Mouse (Mus musculus) intestine, embryonic 16.5 days (tissue): ENCODE data around the gene Gpr137b. TPM values are rescaled to one million over a fixed set of nuclear protein-coding genes. Genes with fewer than 3 reads are reported as not detected.
"Not testable (repeated sequence)": the region's sequence is repeated elsewhere in the genome, so short reads cannot be mapped to it uniquely, and the experiment has no call there.

Experiments used
- ATAC-seq: fragments of 200-750 bp; cut with Nextera tagmentation; 2 replicates; pipeline ENCODE4 v1.8.0; 2017; ENCODE audit warnings: moderate TSS enrichment, moderate library complexity
- H3K27ac ChIP-seq: fragments of 300-500 bp; sonication (generic); 2 replicates; pipeline ENCODE4 v1.5.1; 2014; ENCODE audit warnings: mild to moderate bottlenecking, low read length
- H3K27me3 ChIP-seq: fragments of 300-500 bp; sonication (generic); replicated peaks from 2 replicates; pipeline ENCODE4 v1.6.1; 2014; ENCODE audit warnings: low read length, control low read depth, mixed read lengths; ENCODE audit not compliant: control insufficient read depth, insufficient read depth
- H3K36me3 ChIP-seq: fragments of 300-500 bp; sonication (generic); 2 replicates; pipeline ENCODE4 v1.6.1; 2014; ENCODE audit warnings: low read length, control low read depth; ENCODE audit not compliant: control insufficient read depth, insufficient read depth
- H3K4me1 ChIP-seq: fragments of 300-500 bp; sonication (generic); 2 replicates; pipeline ENCODE4 v1.6.1; 2014; ENCODE audit warnings: low read length, control low read depth, mixed read lengths; ENCODE audit not compliant: control insufficient read depth, insufficient read depth
- H3K4me2 ChIP-seq: fragments of 300-500 bp; sonication (generic); 2 replicates; pipeline ENCODE4 v1.6.1; 2014; ENCODE audit warnings: low read depth, low read length, control low read depth
- H3K4me3 ChIP-seq: fragments of 300-500 bp; sonication (generic); 2 replicates; pipeline ENCODE4 v1.5.1; 2014; ENCODE audit warnings: mild to moderate bottlenecking, low read length
- H3K9ac ChIP-seq: fragments of 300-500 bp; sonication (generic); 2 replicates; pipeline ENCODE4 v1.6.1; 2014; ENCODE audit warnings: low read depth, low read length
- H3K9me3 ChIP-seq: fragments of 300-500 bp; sonication (generic); 2 replicates; pipeline ENCODE4 v1.6.1; 2016; ENCODE audit warnings: low read length, control low read depth; ENCODE audit not compliant: control insufficient read depth
- WGBS: fragments of 180-500 bp; shearing (Covaris S2); extraction: QIAGEN DNeasy Blood & Tissue Kit; methylation state at CpG from one replicate; pipeline ENCODE4 v1.1.7; 2014; 5-methylcytosine and 5-hydroxymethylcytosine counted together
- polyA plus RNA-seq: library from polyadenylated mRNA; unstranded; fragments of >200 nt; fragmentation: Nextera tagmentation; extraction: Ambion mirVana; gene quantifications from 2 replicates; pipeline ENCODE4 v1.2.1, GENCODE M21; 2015

The Gpr137b gene
- polyA plus RNA-seq, 1 experiment from 2014 or later = 5.2 TPM

- H3K36me3 ChIP-seq, H3K9ac ChIP-seq, H3K4me2 ChIP-seq, H3K27ac ChIP-seq, H3K9me3 ChIP-seq, H3K4me3 ChIP-seq, H3K4me1 ChIP-seq, H3K27me3 ChIP-seq, ATAC-seq: not testable (repeated sequence)
- 73% methylated on average over 5 of the region's 6 CpGs for WGBS
Measured at GRCm38 (mm10) chr13:13373965-13374364, 19.8 kb downstream of the Gpr137b start.

- not testable (repeated sequence) for H3K9me3 ChIP-seq, H3K36me3 ChIP-seq, H3K27me3 ChIP-seq, H3K4me1 ChIP-seq, ATAC-seq, H3K9ac ChIP-seq, H3K27ac ChIP-seq, H3K4me2 ChIP-seq, H3K4me3 ChIP-seq
- WGBS = 86% methylated on average over 7 of the region's 7 CpGs
Measured at GRCm38 (mm10) chr13:13371436-13371835, 22.4 kb downstream of the Gpr137b start.

GRCm38 (mm10) chr13:13366371-13366770 lies 27.4 kb downstream of the Gpr137b start:
- WGBS = 83% methylated on average over 2 of the region's 2 CpGs
- not testable (repeated sequence) for ATAC-seq, H3K4me1 ChIP-seq, H3K27ac ChIP-seq, H3K4me2 ChIP-seq, H3K4me3 ChIP-seq, H3K9me3 ChIP-seq, H3K36me3 ChIP-seq, H3K9ac ChIP-seq, H3K27me3 ChIP-seq

GRCm38 (mm10) chr13:13363536-13363935 lies 30.3 kb downstream of the Gpr137b start:
- not testable (repeated sequence) for H3K4me1 ChIP-seq, ATAC-seq, H3K9me3 ChIP-seq, H3K27me3 ChIP-seq, H3K27ac ChIP-seq, H3K4me3 ChIP-seq, H3K4me2 ChIP-seq, H3K9ac ChIP-seq, H3K36me3 ChIP-seq
- 90% methylated on average over 7 of the region's 7 CpGs for WGBS

- H3K4me3 ChIP-seq, H3K4me1 ChIP-seq, H3K27ac ChIP-seq, H3K27me3 ChIP-seq, H3K36me3 ChIP-seq, H3K9ac ChIP-seq, H3K4me2 ChIP-seq, H3K9me3 ChIP-seq, ATAC-seq: not testable (repeated sequence)
- 96% methylated on average over 6 of the region's 6 CpGs for WGBS
Measured at GRCm38 (mm10) chr13:13362261-13362660, 31.6 kb downstream of the Gpr137b start.

- H3K9ac ChIP-seq, H3K9me3 ChIP-seq, H3K27ac ChIP-seq, H3K4me3 ChIP-seq, H3K4me2 ChIP-seq, ATAC-seq, H3K36me3 ChIP-seq, H3K4me1 ChIP-seq, H3K27me3 ChIP-seq: not testable (repeated sequence)
- 75% methylated on average over 4 of the region's 4 CpGs for WGBS
Measured at GRCm38 (mm10) chr13:13360045-13360444, 33.8 kb downstream of the Gpr137b start.

- not testable (repeated sequence) for H3K27me3 ChIP-seq, H3K4me1 ChIP-seq, H3K36me3 ChIP-seq, H3K4me3 ChIP-seq, H3K9me3 ChIP-seq, H3K9ac ChIP-seq, H3K4me2 ChIP-seq, ATAC-seq, H3K27ac ChIP-seq
- 92% methylated on average over 7 of the region's 7 CpGs for WGBS
Measured at GRCm38 (mm10) chr13:13358602-13359001, 35.2 kb downstream of the Gpr137b start.

GRCm38 (mm10) chr13:13358097-13358496 lies 35.7 kb downstream of the Gpr137b start:
- H3K27ac ChIP-seq, H3K9me3 ChIP-seq, H3K4me1 ChIP-seq, H3K4me2 ChIP-seq, H3K27me3 ChIP-seq, H3K4me3 ChIP-seq, ATAC-seq, H3K9ac ChIP-seq, H3K36me3 ChIP-seq: not testable (repeated sequence)
- WGBS = 76% methylated on average over 8 of the region's 8 CpGs

GRCm38 (mm10) chr13:13352113-13352512 lies 41.7 kb downstream of the Gpr137b start:
- H3K4me2 ChIP-seq, H3K27ac ChIP-seq, H3K9ac ChIP-seq, H3K4me3 ChIP-seq, ATAC-seq, H3K9me3 ChIP-seq, H3K4me1 ChIP-seq, H3K27me3 ChIP-seq, H3K36me3 ChIP-seq: not testable (repeated sequence)
- 58% methylated on average over 4 of the region's 4 CpGs for WGBS

GRCm38 (mm10) chr13:13350681-13351080 lies 43.1 kb downstream of the Gpr137b start:
- 89% methylated on average over 7 of the region's 7 CpGs for WGBS
- not testable (repeated sequence) for H3K4me3 ChIP-seq

More at GRCm38 (mm10) chr13:13350681-13351080, 43.1 kb downstream of the Gpr137b start:
- H3K4me1 ChIP-seq, H3K27me3 ChIP-seq, ATAC-seq, H3K27ac ChIP-seq, H3K9ac ChIP-seq, H3K9me3 ChIP-seq, H3K4me2 ChIP-seq, H3K36me3 ChIP-seq: not testable (repeated sequence)
